Mouse (Mus musculus): ENCODE results near the gene Mtfr1l.

Mtfr1l gene

DNA sequence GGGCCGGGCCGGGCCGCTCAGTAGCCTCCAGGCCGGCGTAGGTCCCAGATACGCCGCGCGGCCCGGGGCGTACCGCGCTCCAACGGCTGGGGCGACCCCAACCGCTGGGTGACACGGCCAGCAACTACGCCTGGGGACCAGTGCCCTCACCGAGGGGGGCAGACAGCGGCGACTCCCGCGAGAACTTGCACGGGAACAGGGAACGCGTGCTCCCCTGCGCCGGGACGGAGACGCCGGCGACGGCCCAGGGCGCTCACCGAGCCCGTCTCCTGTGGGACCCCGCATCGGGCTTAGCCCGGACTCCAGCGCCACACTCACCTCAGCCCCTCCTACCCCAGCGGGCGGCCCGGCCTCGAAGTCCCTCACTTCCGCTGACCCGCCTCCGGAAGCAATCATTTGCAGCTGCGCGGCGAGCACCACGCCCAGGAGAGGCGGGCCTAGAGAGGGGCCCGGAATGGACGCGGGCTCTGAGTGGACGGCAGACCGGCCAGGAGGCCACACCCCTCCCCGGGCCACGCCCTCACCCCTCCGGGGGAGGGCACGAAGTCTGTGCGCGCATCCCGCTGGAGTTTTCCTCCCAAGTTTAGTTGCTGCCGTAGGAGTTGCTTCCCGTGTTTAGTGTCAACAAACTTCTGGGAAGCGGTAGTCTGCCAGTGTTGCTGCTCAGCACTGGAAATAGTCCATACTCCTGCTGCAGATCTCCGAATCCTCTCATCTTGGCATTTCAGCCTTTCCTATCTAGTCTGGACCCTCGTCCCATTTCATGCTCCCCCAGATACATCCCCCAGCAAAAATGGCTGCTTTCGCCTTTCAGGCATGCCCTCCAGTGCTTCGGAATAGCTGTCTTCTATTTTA lies at the start of gene Mtfr1l:
TSS of gene Mtfr1l (minus strand) at position 456 of the 855 bp plus-strand sequence.
- DNase-seq: peak; percentile 96

DNA sequence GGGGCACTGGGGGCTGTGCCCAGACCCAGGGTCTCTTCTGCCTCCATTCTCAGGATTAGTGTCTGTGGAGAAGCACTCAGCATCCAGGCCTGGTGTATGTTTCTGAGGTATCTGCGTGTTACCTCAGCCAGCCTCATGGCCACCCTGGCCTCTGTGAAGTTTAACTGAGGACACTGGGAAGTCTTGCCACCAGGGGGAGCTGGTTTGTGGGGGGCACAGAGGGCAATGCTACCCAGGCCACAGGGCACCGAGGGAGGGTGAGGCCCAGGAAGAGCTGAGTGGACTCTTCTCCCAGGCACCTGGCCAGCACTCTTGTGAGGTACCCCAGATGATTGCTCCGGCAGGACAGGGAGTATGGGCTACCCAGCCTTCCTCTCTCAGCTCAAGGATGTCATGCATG lies 48.3 kb upstream of the Mtfr1l start:
- peak; percentile 46 for DNase-seq

DNA sequence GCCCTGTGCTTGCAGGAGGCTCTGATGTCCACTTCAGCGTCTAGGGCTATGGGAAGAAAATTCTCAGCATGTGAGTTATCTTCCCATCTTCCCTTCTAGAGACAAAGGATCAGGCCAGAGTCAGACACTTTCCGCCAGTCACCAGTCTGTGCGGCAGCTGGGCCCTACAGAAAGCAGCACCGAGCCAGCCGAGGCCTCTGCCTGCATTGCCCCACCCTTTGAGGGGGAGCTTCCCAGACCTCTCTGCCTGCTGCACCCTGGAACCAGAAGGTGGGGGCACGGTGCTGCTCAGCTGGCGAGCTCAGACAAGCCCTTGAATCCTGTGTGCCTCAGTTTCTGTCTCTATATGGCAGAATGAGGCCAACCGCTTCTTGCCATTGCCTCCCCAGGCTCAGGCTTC lies 46.2 kb upstream of the Mtfr1l start:
- no peak for DNase-seq

DNA sequence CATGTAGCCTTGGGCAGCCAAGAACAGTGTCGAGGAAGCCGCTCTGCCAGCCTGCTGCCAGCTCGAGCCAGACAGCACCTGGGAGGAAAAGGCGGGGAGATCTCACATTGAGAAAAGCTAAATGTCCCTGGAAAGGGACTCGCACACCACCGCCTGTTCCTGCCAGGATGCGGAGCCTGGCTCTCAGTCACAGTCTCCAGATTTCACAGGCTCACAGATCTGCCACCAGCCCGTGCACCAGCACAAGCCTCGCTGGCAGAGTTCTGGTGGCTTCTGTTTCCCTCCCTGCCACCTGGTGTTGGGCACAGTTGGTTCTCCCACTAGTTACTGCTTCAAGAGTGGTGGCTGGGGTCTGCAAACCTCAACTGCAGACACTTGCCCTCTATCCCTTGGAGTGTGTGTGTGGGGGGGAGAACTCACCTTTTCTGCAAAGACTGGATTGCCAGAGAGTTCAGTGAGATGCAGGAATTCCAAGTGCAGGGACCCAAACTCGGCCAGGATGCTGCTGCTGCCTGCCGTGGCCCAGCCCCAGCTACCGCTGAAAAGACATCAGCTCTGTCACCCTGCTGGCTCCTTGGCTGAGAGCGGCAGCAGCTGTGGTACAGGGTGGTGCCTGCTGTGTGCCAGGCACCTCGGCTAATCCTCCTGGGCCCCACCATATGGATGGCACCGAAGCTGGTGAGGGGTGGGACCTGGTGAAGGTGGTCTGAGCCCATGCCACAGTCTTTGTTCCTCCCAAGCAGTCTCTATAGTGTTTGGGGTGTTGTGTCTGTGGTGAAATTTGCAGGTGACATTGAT lies 45.4 kb upstream of the Mtfr1l start:
- no peak for DNase-seq

DNA sequence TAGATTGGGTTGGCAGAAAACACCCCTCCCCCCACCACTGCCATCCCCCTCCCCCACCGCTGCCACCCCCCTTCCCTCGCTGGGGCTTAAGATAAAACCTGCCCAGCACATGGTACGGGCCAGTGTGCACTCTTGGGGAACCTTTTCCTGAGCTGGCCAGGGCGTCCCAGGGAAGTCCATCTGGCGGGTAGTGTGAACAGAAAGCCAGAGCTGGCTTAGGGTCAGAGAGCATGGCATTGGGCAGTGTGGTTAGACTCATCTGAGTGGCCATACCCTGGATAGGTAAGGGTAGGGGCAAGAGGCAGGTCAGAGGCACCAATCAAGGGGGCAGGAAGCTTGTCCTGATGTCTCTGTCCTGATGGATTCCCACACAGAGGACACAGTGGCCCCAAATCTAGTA lies 44.4 kb upstream of the Mtfr1l start:
- DNase-seq: no peak

DNA sequence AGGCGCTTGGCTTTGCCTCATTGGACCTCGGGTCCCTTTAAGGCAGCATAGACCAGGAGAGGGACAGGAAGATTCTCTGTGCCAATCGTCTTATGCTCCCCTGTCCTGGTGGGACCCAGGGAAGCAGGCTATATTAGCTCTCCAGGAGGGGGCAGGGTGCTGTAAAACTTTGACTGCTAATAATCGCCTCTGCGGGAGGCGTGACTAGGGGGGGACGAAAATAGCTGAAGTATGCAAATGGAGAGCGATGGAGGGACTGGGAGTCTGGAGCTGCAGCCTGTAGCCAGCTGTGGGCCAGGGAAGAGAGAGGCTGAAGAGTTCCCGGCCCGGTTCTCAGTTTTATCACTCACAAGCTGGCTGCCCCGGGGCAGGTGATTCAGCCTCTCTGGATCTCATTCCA lies 44.0 kb upstream of the Mtfr1l start:
- DNase-seq: no peak

DNA sequence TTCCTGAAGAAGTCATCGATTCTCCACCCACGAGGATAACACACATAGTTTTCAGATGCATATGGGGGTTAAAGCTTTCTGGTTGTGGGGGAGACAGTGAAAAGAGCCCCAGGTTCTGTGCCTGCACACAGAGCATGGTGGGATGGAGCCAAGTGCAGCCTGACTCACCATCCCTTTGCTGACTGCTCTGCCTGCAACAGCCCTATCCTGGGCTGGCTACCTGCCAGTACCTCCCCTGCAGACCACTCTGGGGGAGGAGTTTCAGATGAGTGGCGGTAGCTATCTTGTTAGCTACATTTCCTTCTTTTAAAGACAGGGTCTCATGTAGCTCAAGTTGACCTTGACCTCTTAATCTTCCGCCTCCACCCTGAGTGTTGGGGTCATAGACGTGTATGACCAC lies 43.2 kb upstream of the Mtfr1l start:
- no peak for DNase-seq

DNA sequence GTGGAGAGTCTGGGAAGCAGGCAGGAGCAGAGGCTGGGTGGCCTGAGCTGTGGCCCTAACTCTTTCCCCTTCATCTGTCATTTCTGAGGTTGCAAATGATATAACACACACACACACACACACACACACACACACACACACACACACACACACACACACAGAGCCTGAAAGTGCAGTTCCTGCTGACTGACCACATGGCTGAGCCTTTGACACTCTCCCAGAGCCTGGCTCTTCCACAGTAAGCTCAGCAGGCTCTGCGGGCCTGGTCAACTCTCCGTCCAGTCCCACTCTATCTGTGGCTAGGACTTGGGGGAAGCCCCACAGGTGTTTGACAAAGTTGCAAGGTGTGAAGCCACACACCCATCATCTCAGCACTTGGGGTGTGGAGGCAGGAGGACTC lies 42.1 kb upstream of the Mtfr1l start:
- no peak for DNase-seq

DNA sequence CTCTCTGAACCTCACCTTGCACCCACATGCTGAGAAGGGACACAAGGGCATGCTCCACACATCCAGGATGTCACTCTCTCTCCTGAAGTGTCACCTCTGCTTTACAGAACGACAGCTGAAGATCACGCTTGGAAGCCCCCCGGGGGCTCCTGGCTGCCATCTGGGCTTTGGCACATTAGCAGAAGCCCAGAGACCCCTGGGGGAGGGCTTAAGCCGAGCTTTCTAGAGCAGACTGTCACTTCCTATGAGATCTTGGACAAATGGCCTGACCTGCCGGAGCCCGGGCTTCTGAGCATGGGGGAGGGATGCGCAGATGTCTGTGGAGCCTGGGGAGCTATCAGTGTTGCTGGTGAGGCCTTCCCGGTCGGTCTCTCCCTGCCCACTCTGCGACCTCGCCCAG lies 40.3 kb upstream of the Mtfr1l start:
- no peak for DNase-seq

DNA sequence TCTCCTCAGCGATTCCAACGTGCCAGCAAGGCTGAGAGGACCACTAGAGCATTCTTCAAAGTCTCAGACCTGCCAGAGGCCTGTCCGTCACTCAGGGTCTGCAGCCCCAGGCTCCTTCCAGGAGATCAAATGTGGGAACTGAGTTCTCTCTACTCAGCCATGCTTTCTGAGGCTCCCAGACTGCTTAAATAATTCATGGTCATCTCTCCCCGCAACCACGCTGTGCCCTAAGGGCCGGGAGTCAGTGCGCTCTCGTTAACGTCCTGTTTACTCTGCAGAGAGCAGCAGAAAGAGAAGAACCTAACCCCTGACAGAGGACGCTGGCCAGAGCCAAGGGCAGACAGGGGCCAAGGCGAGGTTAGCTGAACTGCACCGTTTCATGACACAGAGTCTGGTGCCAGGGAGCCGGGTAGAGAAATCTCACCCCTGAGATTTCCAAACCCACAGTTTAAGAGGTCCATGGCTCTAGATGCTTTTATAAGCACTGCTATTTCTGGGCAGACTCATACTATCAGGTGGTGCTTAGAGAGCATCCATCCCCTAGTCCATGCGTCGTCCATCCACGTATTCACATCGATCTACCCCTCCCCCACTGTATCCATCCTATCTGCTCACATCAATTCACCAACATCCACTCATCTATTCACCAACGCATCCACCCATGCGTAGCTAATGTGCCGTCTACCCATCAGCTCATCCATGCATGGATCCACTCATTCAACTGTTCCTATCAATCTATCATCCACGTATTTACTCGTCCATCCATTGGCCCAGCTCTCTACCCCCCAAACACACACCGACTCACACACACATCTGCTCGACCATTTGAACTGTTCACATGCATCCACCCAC lies 37.5 kb upstream of the Mtfr1l start:
- no peak for DNase-seq

DNA sequence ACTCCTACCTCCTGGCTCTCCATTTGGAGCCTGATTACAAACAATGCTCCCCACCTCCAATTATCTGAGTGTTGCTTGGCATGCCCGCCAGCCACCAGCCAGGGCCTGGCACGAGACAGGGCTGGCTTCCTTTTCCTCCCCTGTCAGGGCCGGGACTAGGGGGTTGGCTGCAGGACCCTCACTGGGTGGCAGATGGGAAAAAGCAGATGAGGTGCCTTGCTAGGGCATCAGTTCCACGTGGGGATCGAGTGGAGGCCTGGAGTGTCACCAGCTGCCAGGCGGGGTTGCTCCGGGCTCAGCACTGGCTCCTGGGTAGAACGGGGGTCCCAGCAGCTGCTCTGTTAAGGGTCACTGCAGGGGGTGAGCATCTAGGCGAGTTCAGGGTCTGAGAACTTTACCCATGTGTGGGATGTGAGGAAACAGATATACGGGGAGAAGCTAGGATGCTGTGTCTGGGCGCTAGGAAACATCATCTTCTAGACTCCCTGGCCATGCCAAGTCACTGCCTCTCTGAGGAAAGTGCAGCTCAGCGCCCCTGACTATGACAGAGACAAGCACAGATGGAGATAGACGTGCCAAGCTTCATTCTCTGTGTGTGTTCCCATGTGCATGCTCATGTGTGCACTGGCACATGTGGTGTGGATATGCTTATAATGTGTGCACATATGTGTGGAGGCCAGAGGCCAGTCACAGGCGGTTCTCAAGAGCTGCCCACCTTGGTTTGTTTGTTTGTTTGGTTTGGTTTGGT lies 35.7 kb upstream of the Mtfr1l start:
- DNase-seq: no peak

DNA sequence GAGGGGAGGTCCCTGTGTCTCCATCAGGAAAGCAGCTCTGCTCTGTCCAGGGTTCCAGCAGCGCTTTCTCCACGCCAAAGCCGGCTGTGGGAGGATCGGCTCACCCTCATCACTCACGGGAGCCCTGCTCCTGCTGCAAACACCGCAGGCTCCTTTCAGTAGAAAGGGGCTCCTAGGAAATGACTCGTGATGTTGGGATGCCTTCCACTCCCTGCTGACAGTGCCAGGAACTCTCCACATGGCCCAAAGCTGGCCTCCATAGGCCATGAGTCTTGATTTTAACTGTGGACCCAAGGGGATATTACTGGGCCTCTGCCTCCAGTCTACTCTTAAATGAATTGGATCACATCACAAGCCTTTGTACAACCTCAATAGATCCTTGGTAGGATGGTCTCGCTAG lies 34.6 kb upstream of the Mtfr1l start:
- no peak for DNase-seq

DNA sequence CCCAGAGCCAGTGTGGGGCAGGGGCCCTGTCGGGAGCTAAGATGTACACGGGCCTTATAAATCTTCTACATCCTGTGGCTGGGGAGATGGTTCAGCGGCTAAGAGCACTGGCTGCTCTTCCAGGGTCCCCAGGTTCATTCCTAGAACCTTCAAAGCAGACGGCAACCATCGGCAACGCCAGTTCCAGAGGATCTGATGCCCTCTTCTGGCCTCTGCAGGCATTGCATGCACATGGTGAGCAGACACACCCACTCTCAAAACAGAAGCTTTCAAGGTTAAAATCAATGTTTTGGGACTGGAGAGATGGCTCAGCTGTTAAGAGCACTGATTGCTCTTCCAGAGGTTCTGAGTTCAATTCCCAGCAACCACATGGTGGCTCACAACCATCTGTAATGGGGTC lies 34.0 kb upstream of the Mtfr1l start:
- DNase-seq: no peak

DNA sequence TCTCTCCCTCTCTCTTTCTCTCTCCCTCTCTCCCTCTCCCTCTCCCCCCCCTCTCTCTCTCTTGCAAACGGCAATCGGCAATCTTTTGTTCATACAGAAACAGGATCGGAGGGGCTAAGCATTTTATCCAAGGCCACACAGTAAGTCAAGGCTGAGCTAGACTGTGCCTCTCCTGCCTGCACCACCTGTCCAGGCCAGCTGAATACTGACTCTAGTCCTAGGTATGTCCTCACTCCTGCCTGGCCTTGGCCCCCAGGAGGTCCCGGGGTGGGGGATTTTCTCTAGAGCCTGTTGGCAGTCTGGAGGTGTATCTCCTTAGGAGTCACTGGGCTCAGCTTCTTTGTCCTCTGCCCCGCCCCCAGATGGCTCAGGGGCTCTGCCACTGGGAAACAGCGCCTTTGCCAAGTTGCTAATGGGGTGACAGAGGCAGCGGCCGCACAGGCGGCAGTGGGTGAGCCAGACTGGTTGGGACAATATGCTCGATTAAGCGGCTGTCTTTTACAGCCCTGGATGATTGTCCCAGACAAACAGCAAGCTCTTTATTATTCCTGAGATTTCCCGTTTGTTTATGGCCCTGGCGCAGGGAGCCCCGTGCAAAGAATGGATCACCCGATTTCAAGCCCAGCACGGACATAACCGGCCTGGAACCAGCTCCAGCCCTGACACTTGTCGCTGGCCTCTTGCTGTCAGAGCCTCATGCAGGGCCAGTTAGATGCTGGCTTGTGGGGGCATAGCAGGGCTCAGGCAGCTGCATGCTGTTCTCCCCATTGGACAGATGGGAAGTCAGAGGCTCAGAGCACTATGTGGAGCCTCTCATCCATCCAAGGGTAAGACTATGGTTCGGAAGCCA lies 32.4 kb upstream of the Mtfr1l start:
- DNase-seq: no peak

DNA sequence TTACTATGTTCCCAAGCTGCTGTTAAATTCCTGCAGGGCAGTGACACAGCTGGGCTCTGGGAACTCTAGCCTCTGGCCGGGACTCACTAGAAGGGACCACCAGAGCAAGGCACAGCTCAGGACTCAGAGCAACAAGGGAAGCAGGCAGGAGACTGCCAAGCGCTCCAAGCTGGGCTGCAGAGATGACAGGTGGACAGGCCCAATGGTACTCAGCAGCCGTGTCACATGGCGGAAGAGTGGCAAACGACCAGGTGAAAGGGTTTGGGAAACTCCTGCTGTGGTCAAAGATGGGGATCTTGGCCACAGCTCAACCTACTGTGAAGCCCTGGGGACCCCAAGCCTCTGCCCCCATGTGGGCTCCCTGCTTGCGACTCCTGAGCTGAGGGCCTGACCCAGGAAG lies 28.9 kb upstream of the Mtfr1l start:
- no peak for DNase-seq

DNA sequence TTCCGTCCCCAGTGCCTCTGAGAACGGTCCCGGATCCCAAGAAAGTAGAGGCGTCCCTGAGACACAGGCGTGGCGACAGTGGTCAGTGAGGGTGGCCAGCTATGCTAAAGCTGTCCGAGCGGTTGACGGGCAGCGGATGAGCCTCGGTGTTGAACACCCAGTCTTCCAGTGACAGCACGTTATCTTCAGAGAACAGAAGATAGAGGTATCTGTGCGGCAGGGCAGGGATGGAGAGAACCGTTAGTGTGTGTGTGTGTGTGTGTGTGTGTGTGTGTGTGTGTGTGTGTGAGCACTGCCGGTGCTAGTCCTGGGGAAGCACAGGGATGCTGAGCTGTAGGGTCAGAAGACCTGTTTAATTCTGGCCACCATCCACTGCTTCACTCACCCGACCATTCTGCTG lies 28.4 kb upstream of the Mtfr1l start:
- DNase-seq: no peak

DNA sequence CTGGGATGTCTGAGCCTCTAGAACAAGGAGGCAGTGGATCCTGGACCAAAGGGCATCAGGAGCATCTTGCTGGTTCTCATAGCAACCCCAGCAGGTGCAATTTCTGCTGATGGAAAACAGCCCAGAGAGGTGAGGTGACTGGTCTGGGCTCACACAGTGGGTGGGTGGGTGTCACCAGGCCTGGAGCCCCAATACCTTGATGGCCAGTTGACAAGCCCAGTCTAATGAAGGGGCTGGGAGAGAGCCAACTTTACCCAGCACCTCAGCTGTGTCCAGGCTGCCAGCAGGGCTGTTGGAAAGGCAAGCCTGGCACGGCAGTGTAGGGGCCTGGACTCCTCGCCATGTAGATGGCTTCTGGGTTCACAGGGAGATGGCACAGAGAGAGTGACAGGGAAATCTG lies 26.8 kb upstream of the Mtfr1l start:
- no peak for DNase-seq

DNA sequence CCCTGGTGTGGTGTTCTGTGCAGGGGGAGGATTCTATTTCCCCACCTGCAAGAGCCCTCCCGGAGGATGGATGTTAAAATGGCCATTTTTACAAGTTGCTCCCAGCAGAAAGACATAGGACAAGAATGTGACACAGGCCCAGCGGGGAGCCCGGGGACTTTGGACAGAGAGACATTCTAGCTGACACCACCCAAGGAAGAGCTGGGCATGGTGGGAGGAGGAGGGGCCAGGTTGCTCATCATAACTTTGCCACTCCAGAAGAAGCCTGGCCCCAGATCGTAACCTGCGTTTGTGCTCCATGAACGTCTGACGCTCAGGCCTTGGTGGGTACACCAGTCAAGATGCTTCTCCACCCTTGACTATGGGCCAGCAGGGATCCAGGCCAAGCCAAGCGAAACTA lies 25.5 kb upstream of the Mtfr1l start:
- DNase-seq: no peak

DNA sequence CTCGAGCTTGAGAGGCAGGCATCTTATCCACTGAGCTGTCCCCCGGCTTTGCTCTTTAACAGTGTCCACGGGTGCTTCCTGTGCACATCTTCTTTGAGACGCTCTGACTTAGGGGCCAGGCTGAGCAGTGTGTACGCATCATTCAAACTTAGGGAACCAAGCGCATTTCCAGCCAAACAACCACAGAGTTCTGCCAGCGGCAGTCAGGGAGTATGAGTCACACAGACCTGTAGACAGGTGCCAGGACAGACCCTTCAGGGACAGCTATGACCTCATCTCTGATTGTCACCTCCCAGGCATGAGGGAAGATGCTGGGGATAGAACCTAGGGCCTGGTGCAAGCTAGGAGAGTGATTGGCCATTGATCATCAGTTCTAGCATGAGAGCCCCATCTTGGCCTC lies 24.0 kb upstream of the Mtfr1l start:
- no peak for DNase-seq

DNA sequence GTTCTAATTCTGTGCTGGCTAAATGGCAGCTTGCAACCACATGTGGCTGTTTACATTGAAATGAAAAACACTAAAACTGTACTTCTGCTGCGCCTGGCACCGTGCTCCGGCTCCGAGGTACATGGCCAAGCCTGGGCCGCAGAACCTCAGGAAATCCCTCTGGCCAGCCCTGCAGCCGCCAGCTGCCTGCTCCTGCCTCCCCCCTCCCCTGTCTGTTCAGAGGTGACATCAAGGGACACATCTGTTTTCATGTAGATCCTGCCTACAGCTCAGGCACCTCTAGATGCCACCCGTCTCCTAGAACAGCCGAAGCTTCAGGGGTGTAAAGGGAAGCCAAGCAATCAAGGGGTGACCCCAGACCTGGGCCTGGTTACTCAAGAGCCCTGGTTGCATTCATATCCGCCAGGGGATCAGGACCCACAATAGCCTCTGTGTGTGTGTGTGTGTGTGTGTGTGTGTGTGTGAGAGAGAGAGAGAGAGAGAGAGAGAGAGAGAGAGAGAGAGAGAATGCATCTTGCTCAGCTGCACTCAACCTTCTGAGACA lies 23.5 kb upstream of the Mtfr1l start:
- DNase-seq: peak; percentile 55

DNA sequence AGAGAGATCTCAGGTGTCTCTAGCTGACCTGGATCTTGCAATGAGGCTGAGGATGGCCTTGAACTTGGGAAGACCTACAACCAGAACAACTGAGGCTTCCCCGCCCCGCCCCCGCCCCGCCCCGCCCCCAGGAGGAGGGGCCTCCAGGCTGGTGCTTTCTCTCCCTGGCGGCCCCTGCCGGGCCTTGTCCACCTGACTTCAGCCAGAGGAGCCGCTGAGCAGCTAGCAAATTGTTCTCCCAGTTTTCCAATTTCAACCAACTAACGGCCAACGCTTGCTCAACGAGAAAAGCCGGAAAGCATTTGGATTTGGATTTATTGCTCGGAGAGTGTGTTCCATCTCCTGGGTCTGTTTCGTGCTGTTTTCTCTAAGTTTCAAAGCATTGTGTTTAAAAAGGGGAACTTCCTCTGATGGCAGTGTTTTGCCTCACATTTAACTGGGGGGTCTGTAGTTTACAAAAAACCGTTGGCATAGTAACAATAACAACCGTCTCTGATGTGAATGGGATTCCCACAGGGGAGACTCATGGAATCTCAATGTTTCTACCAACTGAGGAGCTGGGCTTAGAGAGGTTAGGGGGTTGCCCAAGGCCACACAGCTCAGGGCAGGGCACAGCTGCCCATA lies 22.6 kb upstream of the Mtfr1l start:
- no peak for DNase-seq

Data from thymus, postnatal 25 days (tissue).